Comparison of ENCODE assay signal across 2 mouse cellular contexts in genomic region chr7:4507220-4507619, GRCm38 (mm10).
TF ChIP-seq lines count a peak whose summit lies in the region.

No protein-coding gene starts in this region.

TF ChIP-seq in MEL, 35 proteins besides CTCF, POLR2A, EP300 and RAD21:
- no peak for TF ChIP-seq MAFK (IDR thresholded peaks at IDR 0.05; ENCODE audit: borderline replicate concordance, low read depth, low read length)
- TF ChIP-seq SIN3A (IDR thresholded peaks at IDR 0.05; ENCODE audit: low read length): peak; percentile 14; the same call in 1 of the 2 replicates
- no peak for TF ChIP-seq GABPA (IDR thresholded peaks at IDR 0.05; ENCODE audit: low read depth, low read length)
- no peak for TF ChIP-seq ELF1 (IDR thresholded peaks at IDR 0.05; ENCODE audit: low read depth, low read length)
- no peak for TF ChIP-seq MEF2A (IDR thresholded peaks at IDR 0.05; ENCODE audit: extremely low read depth, insufficient replicate concordance, low read depth, low read length, poor library complexity, severe bottlenecking)
- 0 out of 2 replicates have a peak, but pooled peaks have one; percentile 21 for TF ChIP-seq TBP (IDR thresholded peaks at IDR 0.05; ENCODE audit: low read depth, low read length)
- TF ChIP-seq TAL1 (IDR thresholded peaks at IDR 0.05; ENCODE audit: low read length): no peak
- peak; percentile 49 for TF ChIP-seq NELFE (IDR thresholded peaks at IDR 0.05; ENCODE audit: low read depth, low read length)
- TF ChIP-seq ETS1 (IDR thresholded peaks at IDR 0.05; ENCODE audit: low read depth, low read length): no peak
- TF ChIP-seq BHLHE40 (IDR thresholded peaks at IDR 0.05; ENCODE audit: borderline replicate concordance, low read depth, low read length): no peak
- TF ChIP-seq ZNF384 (IDR thresholded peaks at IDR 0.05; ENCODE audit: low read depth, low read length): no peak
- 0 out of 2 replicates have a peak, but pooled peaks have one; percentile 19 for TF ChIP-seq MXI1 (IDR thresholded peaks at IDR 0.05; ENCODE audit: low read depth, low read length)
- TF ChIP-seq NRF1 (IDR thresholded peaks at IDR 0.05; ENCODE audit: insufficient read depth, low read depth, low read length, poor library complexity, severe bottlenecking): no peak

TF ChIP-seq in myocyte, 11 proteins besides CTCF, POLR2A, EP300 and RAD21:
- no peak for TF ChIP-seq TCF12 (IDR thresholded peaks at IDR 0.05; ENCODE audit: insufficient read depth, poor library complexity, severe bottlenecking)
- TF ChIP-seq USF1 (IDR thresholded peaks at IDR 0.05; ENCODE audit: low read depth): no peak
- peak; percentile 24 for TF ChIP-seq POLR2AphosphoS2 (IDR thresholded peaks at IDR 0.05; ENCODE audit: insufficient read length, low read depth)
- TF ChIP-seq SRF (IDR thresholded peaks at IDR 0.05; ENCODE audit: control insufficient read depth, insufficient read length, low read depth): no peak
TF ChIP-seq in myocyte: peak in this region for 1.
